12 mouse cellular contexts compared by ENCODE assay signal in genomic region chr16:52242144-52242543, GRCm38 (mm10).
DNase-seq lines count a peak whose midpoint lies in the region; ATAC-seq and TF ChIP-seq lines count a peak whose summit lies in the region.
"Had no signal": no experiment of that assay in that cellular context is flagged by ENCODE, and none has a peak within 500 bp of the region (broad histone marks: within the 10 kb centered on the region; RNA-seq: fewer than 3 reads in every experiment).

No protein-coding gene starts in this region.

- 30% methylated on average over 2 of the region's 2 CpGs for WGBS in embryonic facial prominence, embryonic 11.5 days
- 69% methylated on average over 2 of the region's 2 CpGs for WGBS in intestine, embryonic 16.5 days
- 51% methylated on average over 2 of the region's 2 CpGs for WGBS in kidney, postnatal 0 days

- H3K27me3 ChIP-seq in embryonic facial prominence, embryonic 11.5 days (ENCODE audit: control insufficient read depth, insufficient read depth, low read length), result no peaks in the 10 kb centered on the region
- H3K27me3 ChIP-seq in intestine, embryonic 16.5 days (replicated peaks; ENCODE audit: control insufficient read depth, insufficient read depth, low read length), result no peaks in the 10 kb centered on the region
- H3K27me3 ChIP-seq in kidney, postnatal 0 days (ENCODE audit: insufficient read depth, low read length), result no peaks in the 10 kb centered on the region
- H3K27me3 ChIP-seq: hindbrain, embryonic 15.5 days; limb, embryonic 15.5 days had no signal

- no peak for TF ChIP-seq CTCF in kidney, postnatal 0 days (IDR thresholded peaks at IDR 0.05; ENCODE audit: low read depth)

- H3K9ac ChIP-seq in embryonic facial prominence, embryonic 11.5 days (replicated peaks; ENCODE audit: low read length), result no peak overlapping the region
- H3K9ac ChIP-seq in intestine, embryonic 16.5 days (ENCODE audit: low read depth, low read length), result no peak overlapping the region
- H3K9ac ChIP-seq in kidney, postnatal 0 days (ENCODE audit: low read depth, low read length), result no peak overlapping the region
- H3K9ac ChIP-seq: hindbrain, embryonic 15.5 days; limb, embryonic 15.5 days had no signal

- no peaks in the 10 kb centered on the region for H3K36me3 ChIP-seq in embryonic facial prominence, embryonic 11.5 days (replicated peaks; ENCODE audit: control insufficient read depth, insufficient read depth, low read depth, low read length)
- H3K36me3 ChIP-seq in intestine, embryonic 16.5 days (ENCODE audit: control insufficient read depth, insufficient read depth, low read length), result no peaks in the 10 kb centered on the region
- no peaks in the 10 kb centered on the region for H3K36me3 ChIP-seq in kidney, postnatal 0 days (ENCODE audit: insufficient read depth, low read length)
- H3K36me3 ChIP-seq: hindbrain, embryonic 15.5 days; limb, embryonic 15.5 days; midbrain, embryonic 10.5 days had no signal

- H3K4me1 ChIP-seq in embryonic facial prominence, embryonic 11.5 days (ENCODE audit: control insufficient read depth, insufficient read depth, low read length), result no peaks in the 10 kb centered on the region
- H3K4me1 ChIP-seq in intestine, embryonic 16.5 days (ENCODE audit: control insufficient read depth, insufficient read depth, low read length), result no peaks in the 10 kb centered on the region
- no peaks in the 10 kb centered on the region for H3K4me1 ChIP-seq in kidney, postnatal 0 days (replicated peaks; ENCODE audit: insufficient read depth, low read length)
- H3K4me1 ChIP-seq: hindbrain, embryonic 15.5 days; midbrain, embryonic 10.5 days had no signal

- no peak overlapping the region for H3K27ac ChIP-seq in embryonic facial prominence, embryonic 11.5 days (replicated peaks; ENCODE audit: low read depth, low read length)
- no peak overlapping the region for H3K27ac ChIP-seq in intestine, embryonic 16.5 days (ENCODE audit: low read length)
- peak overlapping the region; percentile 71 for H3K27ac ChIP-seq in kidney, postnatal 0 days
- H3K27ac ChIP-seq: hindbrain, embryonic 15.5 days; limb, embryonic 15.5 days; midbrain, embryonic 10.5 days had no signal

- 0 out of 2 replicates have a peak, but pooled peaks have one; percentile 44 for ATAC-seq in embryonic facial prominence, embryonic 11.5 days (replicated peaks; ENCODE audit: insufficient number of reproducible peaks, low FRiP score, low TSS enrichment, low read depth)
- ATAC-seq in intestine, embryonic 16.5 days, result peak; percentile 86
- peak; percentile 93 for ATAC-seq in kidney, postnatal 0 days (replicated peaks; ENCODE audit: low FRiP score, low read depth)

- no peak overlapping the region for H3K4me3 ChIP-seq in embryonic facial prominence, embryonic 11.5 days (ENCODE audit: low read depth, low read length)
- H3K4me3 ChIP-seq in intestine, embryonic 16.5 days (ENCODE audit: low read length), result no peak overlapping the region
- H3K4me3 ChIP-seq in kidney, postnatal 0 days (replicated peaks; ENCODE audit: low read depth, low read length), result no peak overlapping the region
- H3K4me3 ChIP-seq: hindbrain, embryonic 15.5 days; limb, embryonic 15.5 days; midbrain, embryonic 10.5 days had no signal

- no peak overlapping the region for H3K4me2 ChIP-seq in embryonic facial prominence, embryonic 11.5 days (ENCODE audit: low read depth, low read length)
- H3K4me2 ChIP-seq in intestine, embryonic 16.5 days (ENCODE audit: low read depth, low read length), result no peak overlapping the region
- H3K4me2 ChIP-seq in kidney, postnatal 0 days (ENCODE audit: low read length), result no peak overlapping the region
- H3K4me2 ChIP-seq: hindbrain, embryonic 15.5 days; limb, embryonic 15.5 days had no signal

- DNase-seq in embryonic facial prominence, embryonic 11.5 days (ENCODE audit: low spot score), result peak; percentile 68
- DNase-seq in kidney, postnatal 0 days (ENCODE audit: low spot score), result no peak
- peak; percentile 6 for DNase-seq in mesoderm, embryonic 11.5 days (ENCODE audit: low read depth, low spot score)
- DNase-seq in layer of hippocampus, postnatal 25 days (ENCODE audit: extremely low spot score in 1 of 2, low spot score in 1 of 2), result no peak
- no peak for DNase-seq in right cerebral cortex, postnatal 14 days
- no peak for DNase-seq in ovary, postnatal 10 days (ENCODE audit: low spot score)
- DNase-seq: heart, adult 11 months; lung, postnatal 10 days had no signal

- no peaks in the 10 kb centered on the region for H3K9me3 ChIP-seq in embryonic facial prominence, embryonic 11.5 days (replicated peaks; ENCODE audit: control insufficient read depth, low read length)
- H3K9me3 ChIP-seq in intestine, embryonic 16.5 days (ENCODE audit: control insufficient read depth, low read length), result no peaks in the 10 kb centered on the region
- no peaks in the 10 kb centered on the region for H3K9me3 ChIP-seq in kidney, postnatal 0 days (replicated peaks; ENCODE audit: low read length)
- H3K9me3 ChIP-seq: hindbrain, embryonic 15.5 days; limb, embryonic 15.5 days; midbrain, embryonic 10.5 days had no signal

Comparison
In these comparisons a context has a peak if more than half of its experiments do, and no peak if none do; other contexts are left out.
1. DNase-seq: peak in embryonic facial prominence, embryonic 11.5 days (single experiment) and mesoderm, embryonic 11.5 days (single experiment); none in kidney, postnatal 0 days (single experiment), layer of hippocampus, postnatal 25 days (0 of 2), right cerebral cortex, postnatal 14 days (single experiment) and ovary, postnatal 10 days (single experiment).
2. Peak in every context shown above with its lines, with median percentiles within 50 percentile points of each other: ATAC-seq.